Mouse (Mus musculus) layer of hippocampus, postnatal 14 days (tissue): ENCODE measurements at regions not wholly inside any gene's neighbourhood (a gene's known extent, or its start where the extent isn't known, plus 50 kb on each side); places are given as distances from the start of the nearest gene placed in this dataset.

Experiments used
- DNase-seq, 2 experiments: peaks; one replicate each; pipeline ENCODE4 v3.0.0; 2021 to 2022; ENCODE audit warnings: low spot score in 2 of 2, mixed read lengths in 1 of 2

DNA sequence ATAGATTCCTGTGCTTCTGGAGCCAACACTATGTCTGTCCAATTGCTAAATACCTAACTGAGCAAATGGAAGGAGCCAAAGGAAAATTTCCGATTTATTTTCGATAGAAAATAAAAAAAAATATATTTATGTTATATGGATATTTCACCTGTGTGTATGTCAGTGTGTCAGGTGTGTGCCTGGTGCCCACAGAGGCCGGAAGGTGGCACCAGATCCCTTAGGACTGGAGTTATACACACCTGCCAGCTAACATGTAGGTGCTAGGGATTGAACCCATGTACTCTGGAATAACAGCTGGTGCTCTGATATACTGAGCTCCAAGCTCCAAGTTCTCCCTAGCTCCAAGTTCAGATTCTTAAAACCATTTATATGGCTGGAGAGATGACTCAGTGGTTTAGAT is 79.0 kb downstream of the Mfsd1 start:
- DNase-seq = no peak

DNA sequence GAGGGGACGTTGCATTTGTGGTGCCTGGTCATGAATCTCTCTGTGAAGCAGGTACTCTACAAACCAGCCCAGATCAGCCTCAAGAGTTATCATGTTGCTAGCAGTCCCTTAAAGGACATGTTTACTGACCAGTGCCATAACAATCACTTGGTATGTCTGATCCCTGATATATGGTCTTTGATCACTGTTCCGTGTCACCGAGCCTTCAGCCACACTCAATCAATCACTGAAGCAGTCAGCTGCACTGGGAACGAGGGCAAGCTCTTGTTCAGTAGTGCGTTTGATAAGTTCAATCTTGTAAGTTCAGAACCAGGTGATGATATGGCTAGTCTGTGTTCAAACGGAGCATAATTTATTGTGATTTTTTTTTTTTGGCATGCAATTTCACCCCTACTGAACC is 126.8 kb downstream of the Mfsd1 start:
- DNase-seq = no peak

DNA sequence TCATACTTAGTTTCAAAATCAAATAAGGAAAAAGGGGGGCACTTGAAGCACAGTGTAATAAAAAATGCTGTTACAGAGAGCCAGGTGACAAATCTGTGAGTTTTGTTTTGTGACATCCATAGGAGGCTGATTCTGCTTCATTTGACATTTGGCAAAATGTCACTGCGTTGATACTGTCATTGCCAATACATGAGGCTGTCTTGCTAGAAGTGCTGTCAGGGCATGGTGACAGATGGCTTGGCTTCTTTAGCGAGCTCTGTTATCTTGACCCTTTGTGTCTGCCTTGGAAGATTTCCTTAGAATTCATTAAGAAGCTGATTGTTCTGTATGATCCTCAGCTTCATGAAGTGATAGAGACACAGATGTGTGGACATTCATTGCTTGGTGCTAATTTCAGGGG is 129.2 kb downstream of the Mfsd1 start:
- no peak for DNase-seq

DNA sequence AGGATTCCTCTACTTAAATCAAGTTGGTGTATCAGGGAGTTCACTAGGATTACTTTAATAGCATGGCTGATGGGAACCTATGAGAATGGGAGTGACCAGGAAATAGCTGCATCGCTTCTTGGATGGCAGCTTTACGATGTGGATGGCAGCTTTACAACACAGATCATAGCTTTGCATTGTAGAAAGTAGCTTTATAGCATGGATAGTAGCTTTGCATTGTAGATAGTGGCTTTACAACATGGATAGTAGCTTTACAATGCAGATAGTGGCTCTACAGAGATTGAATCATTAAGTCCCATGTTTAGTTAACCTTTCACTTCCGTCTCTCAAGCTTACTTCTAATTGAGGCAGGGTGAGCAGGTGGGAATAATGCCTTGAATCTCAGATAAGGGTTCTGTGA is 149.4 kb downstream of the Mfsd1 start:
- DNase-seq = no peak

DNA sequence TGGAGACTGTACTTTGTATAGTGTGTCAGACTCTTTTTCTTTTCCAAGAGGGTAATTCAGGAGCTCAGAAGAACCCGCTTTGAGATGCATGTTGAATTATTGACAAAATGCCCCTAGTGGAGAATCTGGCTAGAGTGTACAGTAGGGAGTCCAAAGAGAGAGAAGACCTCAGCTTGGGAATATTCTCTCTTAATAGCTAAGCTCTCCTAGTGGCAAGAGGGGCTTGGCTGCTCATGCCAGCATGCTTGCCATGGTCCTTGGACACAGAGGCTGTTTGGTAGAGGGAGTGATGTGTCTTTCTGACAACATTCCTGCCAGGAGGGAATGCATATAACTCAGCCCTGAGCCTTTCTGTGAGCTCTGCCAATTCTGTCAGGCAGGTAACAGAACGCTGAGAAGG is 150.3 kb downstream of the Mfsd1 start:
- DNase-seq = no peak

DNA sequence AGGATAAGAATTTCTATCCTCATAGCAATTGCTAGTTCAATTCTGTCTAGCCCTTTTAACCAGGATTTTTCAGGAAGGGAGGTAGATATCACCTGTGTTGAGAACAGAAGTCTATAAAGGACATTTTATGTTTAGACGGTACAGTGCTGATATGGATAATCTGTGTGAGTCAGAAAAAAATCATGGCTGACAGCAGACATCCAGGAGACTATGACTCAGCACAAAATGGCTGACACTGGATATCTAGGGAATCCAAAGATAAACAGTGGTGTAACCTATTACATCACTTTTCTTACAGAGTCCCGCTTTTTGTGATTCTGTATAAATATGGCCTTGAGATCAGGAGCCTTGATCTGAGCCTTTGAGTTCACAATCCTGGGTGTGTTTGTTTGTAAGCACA is 137.8 kb upstream of the Iqcj start:
- DNase-seq = no peak

DNA sequence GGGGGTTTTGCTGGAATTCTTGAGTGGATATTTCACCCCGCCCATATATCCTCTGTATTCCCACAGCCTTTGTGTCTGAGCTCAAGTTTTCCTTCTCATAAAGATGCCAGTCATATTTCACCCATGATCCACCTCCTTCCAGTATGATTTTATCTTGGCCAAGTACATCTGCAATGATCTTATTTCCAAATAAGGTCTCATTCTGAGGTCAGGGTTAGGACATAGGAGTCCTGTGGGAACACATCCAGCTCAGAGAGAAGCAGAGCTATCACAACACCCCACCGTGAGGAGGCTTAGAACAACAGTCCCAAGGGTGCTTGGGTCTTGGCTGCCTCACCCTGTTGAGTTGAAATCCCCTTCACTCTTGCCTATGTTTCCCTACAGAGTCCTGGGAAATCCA is 123.4 kb upstream of the Iqcj start:
- no peak for DNase-seq

DNA sequence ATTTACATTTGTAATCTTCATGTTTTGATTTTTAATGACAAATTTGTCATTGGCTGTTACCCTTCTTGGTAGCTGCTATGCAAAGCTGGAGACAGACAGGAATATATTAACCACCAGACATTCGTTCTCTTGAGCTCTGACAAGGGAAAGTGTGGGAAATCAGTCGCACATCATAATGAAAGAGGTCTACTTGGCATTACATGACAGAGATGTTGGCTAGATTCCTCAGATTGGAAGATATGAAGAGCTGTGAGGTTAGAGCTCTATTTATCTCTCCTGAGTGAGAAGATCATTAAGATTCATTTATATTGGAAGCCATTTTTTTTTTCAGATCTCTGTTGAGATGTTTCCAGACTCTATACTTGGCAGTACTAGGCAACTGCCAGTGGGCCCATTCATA is 118.6 kb upstream of the Iqcj start:
- DNase-seq = peak in 1 of 2 experiments; percentile 36

DNA sequence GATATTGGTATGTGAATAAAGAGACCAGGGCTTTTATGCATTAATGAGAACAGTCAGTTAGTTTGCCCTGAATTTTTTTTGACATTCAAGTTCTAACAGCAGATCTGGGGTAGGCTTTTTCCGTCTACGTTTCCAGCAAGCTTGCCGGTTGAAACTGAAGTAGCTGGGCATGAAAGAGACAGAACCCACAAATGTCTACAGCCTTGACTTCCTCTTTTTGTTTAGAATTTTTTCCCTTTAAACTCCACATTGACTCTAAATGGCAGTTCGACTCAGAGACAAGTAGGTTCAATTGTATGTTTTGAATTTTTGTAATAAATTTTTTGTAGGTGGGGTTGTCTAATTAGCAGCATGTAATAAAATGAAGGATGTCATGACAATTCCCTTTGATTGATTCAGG is 109.8 kb upstream of the Iqcj start:
- no peak for DNase-seq

DNA sequence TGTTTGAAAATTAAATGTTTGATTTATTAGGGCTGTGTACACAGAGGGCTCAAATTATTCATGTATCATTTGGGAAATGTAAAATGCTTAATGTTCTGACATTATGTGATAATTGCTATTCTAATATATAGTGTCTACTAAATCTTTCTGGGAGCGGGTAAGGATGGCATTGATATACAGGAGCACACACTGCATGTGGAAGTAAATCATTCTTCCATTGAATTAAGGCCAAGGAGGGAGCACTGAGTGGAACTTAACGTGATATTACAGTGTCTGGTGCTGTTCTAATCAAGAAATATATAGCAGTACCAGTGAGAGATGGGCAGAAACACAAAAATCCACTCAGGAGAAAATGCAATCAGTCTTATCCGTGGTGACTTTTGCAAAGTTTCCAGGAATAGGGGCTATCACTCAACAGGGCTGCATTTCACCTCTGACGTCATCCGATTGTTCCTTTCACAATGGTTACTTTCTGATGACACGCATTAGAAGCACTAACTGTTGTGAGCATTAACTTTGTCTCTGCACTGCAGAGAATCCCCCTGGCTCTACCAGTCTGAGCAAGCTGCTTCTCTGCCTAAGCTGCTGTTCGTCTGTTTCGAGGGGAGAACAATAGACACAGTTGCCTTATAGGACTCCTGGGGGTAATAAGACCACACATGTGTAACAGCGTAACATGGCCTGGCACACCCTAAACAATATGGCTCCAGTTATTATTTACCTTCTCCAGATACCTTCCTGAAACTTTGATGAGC is 85.0 kb upstream of the Iqcj start:
- DNase-seq = no peak

DNA sequence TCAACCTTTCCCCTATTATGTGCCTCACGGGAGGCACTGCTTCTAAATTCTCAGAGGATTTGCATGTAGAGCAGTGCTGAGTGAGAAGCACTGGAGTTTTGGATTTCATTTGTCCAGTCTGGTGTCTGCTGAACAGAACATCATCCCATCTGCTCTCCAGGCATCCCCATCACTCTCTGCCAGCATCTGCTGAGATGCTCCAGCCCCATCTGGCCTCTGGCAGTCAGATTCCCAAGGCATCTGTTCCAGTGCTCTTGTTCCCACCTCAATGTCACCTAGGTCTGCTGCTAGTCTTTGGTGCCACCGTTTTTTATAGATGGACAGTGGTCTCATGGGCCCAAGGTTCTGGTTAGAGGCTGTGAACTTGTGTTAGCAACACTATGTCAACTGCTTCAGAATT is 63.9 kb upstream of the Iqcj start:
- peak in 1 of 2 experiments; percentile 19 for DNase-seq

DNA sequence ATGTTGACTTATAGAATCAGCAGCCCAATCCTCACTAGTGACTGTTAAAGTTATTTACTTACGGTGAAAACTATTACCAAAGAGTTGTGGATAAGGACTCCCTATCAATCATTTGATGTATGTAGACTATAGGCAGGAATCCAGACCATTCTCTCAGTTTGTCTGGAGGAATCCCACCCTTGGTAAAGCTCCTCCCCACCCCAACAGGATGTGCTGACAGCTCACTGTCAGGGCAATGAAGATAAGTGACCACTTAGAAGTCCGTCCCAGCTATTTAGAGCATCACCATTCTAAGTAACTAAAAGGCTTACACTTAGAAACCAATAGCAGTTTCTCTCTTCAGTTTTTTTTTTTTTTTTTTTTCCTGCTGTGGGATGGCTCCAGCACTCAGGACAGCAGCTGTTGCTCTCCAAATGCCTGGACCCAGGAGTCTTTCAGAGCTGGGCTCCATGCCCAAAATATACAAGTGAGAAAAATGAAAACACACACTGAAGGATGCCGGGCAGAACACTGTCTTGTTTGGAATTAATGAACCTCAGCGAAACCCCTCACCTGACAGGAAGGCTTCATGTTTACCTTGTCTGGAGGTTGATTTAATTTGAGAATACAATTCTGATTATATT is 58.9 kb upstream of the Iqcj start:
- DNase-seq = no peak
